Mouse (Mus musculus) forebrain, embryonic 14.5 days (tissue): ENCODE data around the gene Pcif1. TPM values are rescaled to one million over a fixed set of nuclear protein-coding genes. Genes with fewer than 3 reads are reported as not detected.

Experiments used
- ATAC-seq: fragments of 200-750 bp; cut with Nextera tagmentation; 2 replicates; pipeline ENCODE4 v1.8.0; 2017; ENCODE audit warnings: mild to moderate bottlenecking, moderate library complexity
- DNase-seq: peaks from one replicate; pipeline ENCODE4 v3.0.0-alpha.2; 2015; ENCODE audit warnings: low spot score
- H3K27ac ChIP-seq: fragments of 300-500 bp; sonication (generic); 2 replicates; pipeline ENCODE4 v1.5.1; 2014; ENCODE audit warnings: low read depth, mild to moderate bottlenecking, control low read depth, low read length, moderate library complexity
- H3K27me3 ChIP-seq: fragments of 300-500 bp; sonication (generic); replicated peaks from 2 replicates; pipeline ENCODE4 v1.6.1; 2014; ENCODE audit warnings: low read length, control low read depth, mixed read lengths; ENCODE audit not compliant: control insufficient read depth, insufficient read depth
- H3K36me3 ChIP-seq: fragments of 300-500 bp; sonication (generic); 2 replicates; pipeline ENCODE4 v1.6.1; 2014; ENCODE audit warnings: low read length, control low read depth; ENCODE audit not compliant: control insufficient read depth, insufficient read depth
- H3K4me1 ChIP-seq: fragments of 300-500 bp; sonication (generic); 2 replicates; pipeline ENCODE4 v1.6.1; 2014; ENCODE audit warnings: antibody characterized with exemption, low read length, control low read depth; ENCODE audit not compliant: control insufficient read depth, insufficient read depth
- H3K4me2 ChIP-seq: fragments of 300-500 bp; sonication (generic); 2 replicates; pipeline ENCODE4 v1.6.1; 2014; ENCODE audit warnings: mild to moderate bottlenecking, control low read depth, low read length
- H3K4me3 ChIP-seq: fragments of 300-500 bp; sonication (generic); 2 replicates; pipeline ENCODE4 v1.5.1; 2014; ENCODE audit warnings: low read depth, low read length, control low read depth
- H3K9ac ChIP-seq: fragments of 300-500 bp; sonication (generic); 2 replicates; pipeline ENCODE4 v1.6.1; 2014; ENCODE audit warnings: mild to moderate bottlenecking, low read length, control low read depth, moderate library complexity
- H3K9me3 ChIP-seq: fragments of 300-500 bp; sonication (generic); replicated peaks from 2 replicates; pipeline ENCODE4 v1.6.1; 2016; ENCODE audit warnings: low read length, control low read depth, mixed read lengths; ENCODE audit not compliant: control insufficient read depth
- WGBS: fragments of 180-500 bp; shearing (Covaris S2); extraction: QIAGEN DNeasy Blood & Tissue Kit; methylation state at CpG from one replicate; pipeline ENCODE4 v1.1.7; 2014; 5-methylcytosine and 5-hydroxymethylcytosine counted together
- polyA plus RNA-seq: library from polyadenylated mRNA; unstranded; fragments of >200 nt; fragmentation: Nextera tagmentation; extraction: Ambion mirVana; gene quantifications from 2 replicates; pipeline ENCODE4 v1.2.1, GENCODE M21; 2014

Gene Pcif1
- polyA plus RNA-seq, 1 experiment from 2014 or later: 85.1 TPM

GRCm38 (mm10) chr2:164895885-164896284 is 16.8 kb downstream of the Pcif1 start:
- WGBS: 93% methylated on average over 6 of the region's 6 CpGs
- Histone ChIP-seq H3K4me1 (no peaks in the 10 kb centered on the region), H3K9ac (no peak overlapping the region), H3K27ac (no peak overlapping the region), H3K9me3 (no peaks in the 10 kb centered on the region), H3K36me3 (peaks cover 100% of the 10 kb centered on the region), H3K4me2 (no peak overlapping the region), H3K27me3 (no peaks in the 10 kb centered on the region), H3K4me3 (no peak overlapping the region)
- no peak for ATAC-seq
- no peak for DNase-seq

GRCm38 (mm10) chr2:164898008-164898407 is 18.9 kb downstream of the Pcif1 start:
- H3K9ac ChIP-seq: no peak overlapping the region
- no peaks in the 10 kb centered on the region for H3K9me3 ChIP-seq
- no peak overlapping the region for H3K27ac ChIP-seq
- H3K27me3 ChIP-seq: no peaks in the 10 kb centered on the region
- H3K4me2 ChIP-seq: no peak overlapping the region
- H3K4me3 ChIP-seq: no peak overlapping the region
- ATAC-seq: no peak
- DNase-seq: no peak
- 98% methylated on average over 7 of the region's 7 CpGs for WGBS
- H3K36me3 ChIP-seq: peaks cover 100% of the 10 kb centered on the region
- H3K4me1 ChIP-seq: no peaks in the 10 kb centered on the region

- no peak overlapping the region for H3K4me2 ChIP-seq
- ATAC-seq: no peak
- no peak overlapping the region for H3K27ac ChIP-seq
- no peaks in the 10 kb centered on the region for H3K4me1 ChIP-seq
- no peak for DNase-seq
- H3K4me3 ChIP-seq: no peak overlapping the region
- H3K9me3 ChIP-seq: no peaks in the 10 kb centered on the region
- H3K36me3 ChIP-seq: peaks cover 100% of the 10 kb centered on the region
- 92% methylated on average over 15 of the region's 15 CpGs for WGBS
- no peak overlapping the region for H3K9ac ChIP-seq
- H3K27me3 ChIP-seq: no peaks in the 10 kb centered on the region
Observed at GRCm38 (mm10) chr2:164899034-164899433, 19.9 kb downstream of the Pcif1 start.

- no peaks in the 10 kb centered on the region for H3K9me3 ChIP-seq
- no peak for DNase-seq
- peaks cover 100% of the 10 kb centered on the region for H3K36me3 ChIP-seq
- no peak overlapping the region for H3K4me2 ChIP-seq
- no peak overlapping the region for H3K27ac ChIP-seq
- H3K4me1 ChIP-seq: no peaks in the 10 kb centered on the region
- no peak overlapping the region for H3K9ac ChIP-seq
- ATAC-seq: no peak
- no peaks in the 10 kb centered on the region for H3K27me3 ChIP-seq
- no peak overlapping the region for H3K4me3 ChIP-seq
- 90% methylated on average over 16 of the region's 16 CpGs for WGBS
Observed at GRCm38 (mm10) chr2:164899723-164900459, 20.8 kb downstream of the Pcif1 start.

GRCm38 (mm10) chr2:164901380-164901779 is 22.3 kb downstream of the Pcif1 start:
- Histone ChIP-seq H3K4me1 (no peaks in the 10 kb centered on the region), H3K9ac (no peak overlapping the region), H3K4me3 (no peak overlapping the region), H3K27ac (no peak overlapping the region), H3K36me3 (peaks cover 99% of the 10 kb centered on the region), H3K27me3 (no peaks in the 10 kb centered on the region), H3K4me2 (no peak overlapping the region), H3K9me3 (0 out of 2 replicates have a peak, but pooled peaks cover 3% of the 10 kb centered on the region)
- WGBS: 91% methylated on average over 13 of the region's 13 CpGs
- DNase-seq (no peak), ATAC-seq (no peak)

- peaks cover 99% of the 10 kb centered on the region for H3K36me3 ChIP-seq
- H3K9me3 ChIP-seq: 0 out of 2 replicates have a peak, but pooled peaks cover 4% of the 10 kb centered on the region
- H3K9ac ChIP-seq: no peak overlapping the region
- no peaks in the 10 kb centered on the region for H3K4me1 ChIP-seq
- no peak overlapping the region for H3K4me2 ChIP-seq
- no peak overlapping the region for H3K27ac ChIP-seq
- no peak for DNase-seq
- WGBS: no CpG with 5 or more reads among the region's 1 CpGs
- H3K4me3 ChIP-seq: no peak overlapping the region
- no peak for ATAC-seq
- no peaks in the 10 kb centered on the region for H3K27me3 ChIP-seq
Observed at GRCm38 (mm10) chr2:164903496-164903895, 24.4 kb downstream of the Pcif1 start.

GRCm38 (mm10) chr2:164906071-164906470 is 27.0 kb downstream of the Pcif1 start:
- Histone ChIP-seq H3K27me3 (no peaks in the 10 kb centered on the region), H3K4me2 (no peak overlapping the region), H3K4me1 (peaks cover 9% of the 10 kb centered on the region), H3K27ac (no peak overlapping the region), H3K9ac (no peak overlapping the region), H3K36me3 (peaks cover 86% of the 10 kb centered on the region), H3K9me3 (0 out of 2 replicates have a peak, but pooled peaks cover 4% of the 10 kb centered on the region), H3K4me3 (no peak overlapping the region)
- 97% methylated on average over 4 of the region's 4 CpGs for WGBS
- ATAC-seq (no peak), DNase-seq (no peak)

GRCm38 (mm10) chr2:164907511-164907910 is 28.4 kb downstream of the Pcif1 start:
- H3K27me3 ChIP-seq: no peaks in the 10 kb centered on the region
- peaks cover 14% of the 10 kb centered on the region for H3K4me1 ChIP-seq

GRCm38 (mm10) chr2:164908011-164908410 is 28.9 kb downstream of the Pcif1 start:
- ATAC-seq: no peak
- no peak for DNase-seq
- 97% methylated on average over 5 of the region's 5 CpGs for WGBS
- no peak overlapping the region for H3K9ac ChIP-seq
- no peak overlapping the region for H3K4me3 ChIP-seq
- peaks cover 14% of the 10 kb centered on the region for H3K4me1 ChIP-seq
- H3K4me2 ChIP-seq: no peak overlapping the region
- no peaks in the 10 kb centered on the region for H3K27me3 ChIP-seq
- 0 out of 2 replicates have a peak, but pooled peaks cover 4% of the 10 kb centered on the region for H3K9me3 ChIP-seq
- peaks cover 67% of the 10 kb centered on the region for H3K36me3 ChIP-seq
- H3K27ac ChIP-seq: no peak overlapping the region

More at GRCm38 (mm10) chr2:164907511-164907910, 28.4 kb downstream of the Pcif1 start:
- 0 out of 2 replicates have a peak, but pooled peaks cover 4% of the 10 kb centered on the region for H3K9me3 ChIP-seq
- DNase-seq (no peak), ATAC-seq (no peak)
- H3K36me3 ChIP-seq: peaks cover 72% of the 10 kb centered on the region
- H3K4me2 ChIP-seq: no peak overlapping the region
- 98% methylated on average over 12 of the region's 12 CpGs for WGBS
- no peak overlapping the region for H3K4me3 ChIP-seq
- H3K27ac ChIP-seq: no peak overlapping the region
- no peak overlapping the region for H3K9ac ChIP-seq
